Mouse (Mus musculus) hindbrain, embryonic 12.5 days (tissue): ENCODE measurements around the gene Akap12. TPM values are rescaled to one million over a fixed set of nuclear protein-coding genes. Genes with fewer than 3 reads are reported as not detected.
A peak's percentile ranks its signal among the peaks of the same experiment; 100 is the strongest.

ENCODE experiments used
- ATAC-seq: fragments of 200-750 bp; cut with Nextera tagmentation; 2 replicates; pipeline ENCODE4 v1.8.0; 2017; ENCODE audit warnings: moderate TSS enrichment; ENCODE audit not compliant: low FRiP score
- H3K27ac ChIP-seq: fragments of 300-500 bp; sonication (generic); 2 replicates; pipeline ENCODE4 v1.5.1; 2016; ENCODE audit warnings: mild to moderate bottlenecking
- H3K27me3 ChIP-seq: fragments of 300-500 bp; sonication (generic); 2 replicates; pipeline ENCODE4 v1.6.1; 2016; ENCODE audit warnings: mild to moderate bottlenecking
- H3K36me3 ChIP-seq: fragments of 300-500 bp; sonication (generic); 2 replicates; pipeline ENCODE4 v1.6.1; 2016; ENCODE audit warnings: mild to moderate bottlenecking
- H3K4me1 ChIP-seq: fragments of 300-500 bp; sonication (generic); 2 replicates; pipeline ENCODE4 v1.6.1; 2016
- H3K4me2 ChIP-seq: fragments of 300-500 bp; sonication (generic); replicated peaks from 2 replicates; pipeline ENCODE4 v1.6.1; 2016; ENCODE audit warnings: mild to moderate bottlenecking
- H3K4me3 ChIP-seq: fragments of 300-500 bp; sonication (generic); 2 replicates; pipeline ENCODE4 v1.5.1; 2016; ENCODE audit warnings: mild to moderate bottlenecking
- H3K9ac ChIP-seq: fragments of 300-500 bp; sonication (generic); 2 replicates; pipeline ENCODE4 v1.6.1; 2016; ENCODE audit warnings: mild to moderate bottlenecking, moderate library complexity
- H3K9me3 ChIP-seq: fragments of 300-500 bp; sonication (generic); replicated peaks from 2 replicates; pipeline ENCODE4 v1.6.1; 2016; ENCODE audit warnings: mild to moderate bottlenecking
- WGBS: fragments of 180-500 bp; shearing (Covaris S2); methylation state at CpG from one replicate; pipeline ENCODE4 v1.1.7; 2016; 5-methylcytosine and 5-hydroxymethylcytosine counted together
- polyA plus RNA-seq: library from polyadenylated mRNA; unstranded; fragments of >200 nt; fragmentation: Nextera tagmentation; extraction: Ambion mirVana; gene quantifications from 2 replicates; pipeline ENCODE4 v1.2.1, GENCODE M21; 2016

The Akap12 gene
- polyA plus RNA-seq, 1 experiment from 2014 or later = 107 TPM

- no peak overlapping the region for H3K27ac ChIP-seq
- no peaks in the 10 kb centered on the region for H3K9me3 ChIP-seq
- 67% methylated on average over 5 of the region's 5 CpGs for WGBS
- peak overlapping the region; percentile 92 for H3K4me2 ChIP-seq
- peaks cover 35% of the 10 kb centered on the region for H3K4me1 ChIP-seq
- no peaks in the 10 kb centered on the region for H3K27me3 ChIP-seq
- ATAC-seq = no peak
- H3K36me3 ChIP-seq = 0 out of 2 replicates have a peak, but pooled peaks cover 5% of the 10 kb centered on the region
- H3K4me3 ChIP-seq = peak overlapping the region; percentile 100
- peak overlapping the region; percentile 100 for H3K9ac ChIP-seq
Observed at GRCm38 (mm10) chr10:4389461-4390112, 123.4 kb downstream of the Akap12 start.

GRCm38 (mm10) chr10:4390550-4390949 is 124.4 kb downstream of the Akap12 start:
- ATAC-seq = no peak
- H3K4me1 ChIP-seq = peaks cover 35% of the 10 kb centered on the region
- WGBS = 71% methylated on average over 2 of the region's 2 CpGs
- no peaks in the 10 kb centered on the region for H3K9me3 ChIP-seq
- H3K4me2 ChIP-seq = no peak overlapping the region
- H3K27ac ChIP-seq = no peak overlapping the region
- H3K36me3 ChIP-seq = peaks cover 8% of the 10 kb centered on the region; the same call in 1 of the 2 replicates
- no peak overlapping the region for H3K4me3 ChIP-seq
- no peaks in the 10 kb centered on the region for H3K27me3 ChIP-seq
- H3K9ac ChIP-seq = 0 out of 2 replicates have a peak overlapping the region, but pooled peaks have one; percentile 28

GRCm38 (mm10) chr10:4391076-4391475 is 124.9 kb downstream of the Akap12 start:
- ATAC-seq = no peak
- WGBS = 80% methylated on average over 5 of the region's 5 CpGs
- Histone ChIP-seq H3K36me3 (peaks cover 12% of the 10 kb centered on the region; the same call in 1 of the 2 replicates), H3K9me3 (no peaks in the 10 kb centered on the region), H3K27me3 (no peaks in the 10 kb centered on the region), H3K4me2 (no peak overlapping the region), H3K4me3 (no peak overlapping the region), H3K9ac (no peak overlapping the region), H3K4me1 (peaks cover 33% of the 10 kb centered on the region), H3K27ac (no peak overlapping the region)

GRCm38 (mm10) chr10:4391851-4392250 is 125.7 kb downstream of the Akap12 start:
- Histone ChIP-seq H3K4me3 (no peak overlapping the region), H3K4me2 (no peak overlapping the region), H3K27me3 (no peaks in the 10 kb centered on the region), H3K27ac (0 out of 2 replicates have a peak overlapping the region, but pooled peaks have one; percentile 7), H3K9ac (no peak overlapping the region), H3K4me1 (peaks cover 33% of the 10 kb centered on the region), H3K9me3 (no peaks in the 10 kb centered on the region), H3K36me3 (peaks cover 16% of the 10 kb centered on the region)
- WGBS = 72% methylated on average over 6 of the region's 6 CpGs
- no peak for ATAC-seq

- peaks cover 16% of the 10 kb centered on the region for H3K4me1 ChIP-seq
- H3K4me2 ChIP-seq = no peak overlapping the region
- no peak overlapping the region for H3K9ac ChIP-seq
- no peak overlapping the region for H3K4me3 ChIP-seq
- no peak for ATAC-seq
- H3K9me3 ChIP-seq = no peaks in the 10 kb centered on the region
- H3K36me3 ChIP-seq = peaks cover 24% of the 10 kb centered on the region
- H3K27ac ChIP-seq = no peak overlapping the region
- no peaks in the 10 kb centered on the region for H3K27me3 ChIP-seq
- WGBS = 94% methylated on average over 3 of the region's 3 CpGs
Observed at GRCm38 (mm10) chr10:4395321-4395720, 129.1 kb downstream of the Akap12 start.

- Histone ChIP-seq H3K36me3 (peaks cover 29% of the 10 kb centered on the region), H3K9ac (no peak overlapping the region), H3K4me1 (no peaks in the 10 kb centered on the region), H3K27ac (no peak overlapping the region), H3K27me3 (no peaks in the 10 kb centered on the region), H3K4me2 (no peak overlapping the region), H3K9me3 (no peaks in the 10 kb centered on the region), H3K4me3 (no peak overlapping the region)
- ATAC-seq = no peak
- 92% methylated on average over 5 of the region's 5 CpGs for WGBS
Observed at GRCm38 (mm10) chr10:4398058-4398457, 131.9 kb downstream of the Akap12 start.

GRCm38 (mm10) chr10:4404895-4405491 is 138.8 kb downstream of the Akap12 start:
- no peaks in the 10 kb centered on the region for H3K4me1 ChIP-seq
- H3K27me3 ChIP-seq = no peaks in the 10 kb centered on the region
- no peaks in the 10 kb centered on the region for H3K9me3 ChIP-seq
- H3K36me3 ChIP-seq = peaks cover 38% of the 10 kb centered on the region
- no peak overlapping the region for H3K4me3 ChIP-seq
- ATAC-seq = peak; percentile 53
- WGBS = 58% methylated on average over 5 of the region's 5 CpGs
- H3K4me2 ChIP-seq = no peak overlapping the region
- no peak overlapping the region for H3K9ac ChIP-seq
- H3K27ac ChIP-seq = no peak overlapping the region

- ATAC-seq = peak; percentile 15; the same call in 1 of the 2 replicates
- no peak overlapping the region for H3K4me3 ChIP-seq
- H3K27me3 ChIP-seq = no peaks in the 10 kb centered on the region
- WGBS = 91% methylated on average over 5 of the region's 5 CpGs
- peaks cover 42% of the 10 kb centered on the region for H3K36me3 ChIP-seq
- 0 out of 2 replicates have a peak, but pooled peaks cover 2% of the 10 kb centered on the region for H3K4me1 ChIP-seq
- H3K4me2 ChIP-seq = no peak overlapping the region
- no peak overlapping the region for H3K27ac ChIP-seq
- no peak overlapping the region for H3K9ac ChIP-seq
- H3K9me3 ChIP-seq = no peaks in the 10 kb centered on the region
Observed at GRCm38 (mm10) chr10:4405511-4405910, 139.3 kb downstream of the Akap12 start.

- 0 out of 2 replicates have a peak, but pooled peaks cover 2% of the 10 kb centered on the region for H3K4me1 ChIP-seq
- ATAC-seq = no peak
- no peak overlapping the region for H3K9ac ChIP-seq
- H3K4me2 ChIP-seq = no peak overlapping the region
- no peaks in the 10 kb centered on the region for H3K27me3 ChIP-seq
- H3K4me3 ChIP-seq = no peak overlapping the region
- H3K36me3 ChIP-seq = peaks cover 46% of the 10 kb centered on the region
- H3K9me3 ChIP-seq = no peaks in the 10 kb centered on the region
- no peak overlapping the region for H3K27ac ChIP-seq
- WGBS = 89% methylated on average over 1 of the region's 1 CpGs
Observed at GRCm38 (mm10) chr10:4407191-4407590, 141.0 kb downstream of the Akap12 start.

Other genes starting within 250 kb of the Akap12 start
- 18.1 and 19.3 TPM in 2 replicates for gene Zbtb2, start 121.7 kb downstream of the Akap12 start, polyA plus RNA-seq
- gene Rmnd1, start 166.0 kb downstream of the Akap12 start, polyA plus RNA-seq = 45.4 and 52.6 TPM in 2 replicates
- gene Armt1, start 166.1 kb downstream of the Akap12 start, polyA plus RNA-seq = 20.8 and 21.4 TPM in 2 replicates
- 0.45 and 0.77 TPM in 2 replicates for gene Ccdc170, start 216.1 kb downstream of the Akap12 start, polyA plus RNA-seq